Mouse (Mus musculus): ENCODE data around the gene Fastk.

GRCm38 (mm10) chr5:24453283-24453984, 8.3 kb upstream of the Fastk start:
- no peak for TF ChIP-seq CTCF (conservative IDR thresholded peaks at IDR 0.05; ENCODE audit: insufficient read depth, insufficient read length, low read depth, low read length)
- no peak for TF ChIP-seq POLR2A (IDR thresholded peaks at IDR 0.05; ENCODE audit: low read depth, low read length)

Data from kidney, adult 2 months (tissue).